Comparison of ENCODE assay signal across 11 mouse cellular contexts in genomic region chr15:98043967-98044366, GRCm38 (mm10). TPM values are rescaled to one million over a fixed set of nuclear protein-coding genes. Genes with fewer than 3 reads are reported as not detected.
"Had no signal": no experiment of that assay in that cellular context is flagged by ENCODE, and none has a peak within 500 bp of the region (broad histone marks: within the 10 kb centered on the region; RNA-seq: fewer than 3 reads in every experiment).

No protein-coding gene starts in this region.

- DNase-seq: lung, adult 18-20 months; lung, postnatal 10 days; lung, postnatal 4 days; midbrain, embryonic 14.5 days; retina, postnatal 1 day; right cerebral cortex, postnatal 14 days; right cerebral cortex, postnatal 4 days; spleen, adult 18-20 months; thymus, adult 2 months had no signal

RNA-seq across cellular contexts. Expression of gene Col2a1, which starts 39.5 kb away (rescaled TPM):
- total RNA-seq: megakaryocyte, adult 5-6 weeks; megakaryocyte-erythroid progenitor cell, adult 5-6 weeks had no signal
